Mouse (Mus musculus): ENCODE measurements around the gene Cd164l2. TPM values are rescaled to one million over a fixed set of nuclear protein-coding genes. Genes with fewer than 3 reads are reported as not detected.
A peak's percentile ranks its signal among the peaks of the same experiment; 100 is the strongest.

The Cd164l2 gene
- polyA plus RNA-seq, 1 experiment = 0.22 TPM

- H3K79me2 ChIP-seq (ENCODE audit: control insufficient read depth, insufficient read depth) = no peaks in the 10 kb centered on the region
- H3K4me3 ChIP-seq = peak overlapping the region; percentile 18
- H3ac ChIP-seq (ENCODE audit: control insufficient read depth, insufficient read length) = peak overlapping the region; percentile 24
- TF ChIP-seq MYOD1 (IDR thresholded peaks at IDR 0.05; ENCODE audit: control insufficient read depth in 1 of 3, insufficient read length in 2 of 3, low read depth in 2 of 3) = no peak
- TF ChIP-seq USF1 (IDR thresholded peaks at IDR 0.05; ENCODE audit: low read depth) = no peak
- peak; percentile 14 for TF ChIP-seq E2F4 (IDR thresholded peaks at IDR 0.05; ENCODE audit: insufficient read depth)
- H3K36me3 ChIP-seq (ENCODE audit: control insufficient read depth, insufficient read depth) = no peaks in the 10 kb centered on the region
- peak overlapping the region; percentile 92 for H3K4me2 ChIP-seq (ENCODE audit: low read depth)
- H3K27me3 ChIP-seq (ENCODE audit: control insufficient read depth, insufficient read depth, insufficient read length) = no peaks in the 10 kb centered on the region
Observed at GRCm38 (mm10) chr4:133212562-133213267, 784 bp downstream of the Cd164l2 start.

- no peaks in the 10 kb centered on the region for H3K79me2 ChIP-seq (ENCODE audit: control insufficient read depth, insufficient read depth)
- no peak overlapping the region for H3ac ChIP-seq (ENCODE audit: control insufficient read depth, insufficient read length)
- H3K4me3 ChIP-seq = peak overlapping the region; percentile 18
- TF ChIP-seq POLR2AphosphoS2 (IDR thresholded peaks at IDR 0.05; ENCODE audit: insufficient read length, low read depth) (no peak), MYOD1 (IDR thresholded peaks at IDR 0.05; ENCODE audit: control insufficient read depth in 1 of 3, insufficient read length in 2 of 3, low read depth in 2 of 3) (no peak), CEBPB (IDR thresholded peaks at IDR 0.05; ENCODE audit: insufficient read depth, poor library complexity, severe bottlenecking) (no peak), USF1 (IDR thresholded peaks at IDR 0.05; ENCODE audit: low read depth) (no peak), TCF12 (IDR thresholded peaks at IDR 0.05; ENCODE audit: insufficient read depth, poor library complexity, severe bottlenecking) (no peak), SRF (IDR thresholded peaks at IDR 0.05; ENCODE audit: control insufficient read depth, insufficient read length, low read depth) (no peak), MAX (IDR thresholded peaks at IDR 0.05; ENCODE audit: low read depth) (no peak), MYOG (IDR thresholded peaks at IDR 0.05; ENCODE audit: control insufficient read depth in 1 of 3, insufficient read depth in 1 of 3, insufficient read length in 2 of 3, low read depth in 2 of 3) (no peak), POLR2A (IDR thresholded peaks at IDR 0.05; ENCODE audit: insufficient read length, low read depth) (no peak)
- no peaks in the 10 kb centered on the region for H3K36me3 ChIP-seq (ENCODE audit: control insufficient read depth, insufficient read depth)
- H3K4me2 ChIP-seq (ENCODE audit: low read depth) = peak overlapping the region; percentile 92
- H3K27me3 ChIP-seq (ENCODE audit: control insufficient read depth, insufficient read depth, insufficient read length) = no peaks in the 10 kb centered on the region
Observed at GRCm38 (mm10) chr4:133213268-133213590, 1.3 kb downstream of the Cd164l2 start.

- peak overlapping the region; percentile 92 for H3K4me2 ChIP-seq (ENCODE audit: low read depth)
- TF ChIP-seq TCF12 (IDR thresholded peaks at IDR 0.05; ENCODE audit: insufficient read depth, poor library complexity, severe bottlenecking) (no peak), CEBPB (IDR thresholded peaks at IDR 0.05; ENCODE audit: insufficient read depth, poor library complexity, severe bottlenecking) (no peak), MYOD1 (IDR thresholded peaks at IDR 0.05; ENCODE audit: control insufficient read depth in 1 of 3, insufficient read length in 2 of 3, low read depth in 2 of 3) (no peak), E2F4 (IDR thresholded peaks at IDR 0.05; ENCODE audit: insufficient read depth) (no peak), SRF (IDR thresholded peaks at IDR 0.05; ENCODE audit: control insufficient read depth, insufficient read length, low read depth) (no peak), POLR2AphosphoS2 (IDR thresholded peaks at IDR 0.05; ENCODE audit: insufficient read length, low read depth) (no peak), REST (IDR thresholded peaks at IDR 0.05; ENCODE audit: insufficient read depth, insufficient read length) (no peak), USF1 (IDR thresholded peaks at IDR 0.05; ENCODE audit: low read depth) (no peak), MYOG (IDR thresholded peaks at IDR 0.05; ENCODE audit: control insufficient read depth in 1 of 3, insufficient read depth in 1 of 3, insufficient read length in 2 of 3, low read depth in 2 of 3) (no peak), TCF3 (IDR thresholded peaks at IDR 0.05; ENCODE audit: insufficient read length, low read depth) (no peak), MAX (IDR thresholded peaks at IDR 0.05; ENCODE audit: low read depth) (no peak), POLR2A (IDR thresholded peaks at IDR 0.05; ENCODE audit: insufficient read length, low read depth) (no peak)
- peak overlapping the region; percentile 18 for H3K4me3 ChIP-seq
- H3ac ChIP-seq (ENCODE audit: control insufficient read depth, insufficient read length) = no peak overlapping the region
- H3K36me3 ChIP-seq (ENCODE audit: control insufficient read depth, insufficient read depth) = no peaks in the 10 kb centered on the region
- no peaks in the 10 kb centered on the region for H3K79me2 ChIP-seq (ENCODE audit: control insufficient read depth, insufficient read depth)
- H3K27me3 ChIP-seq (ENCODE audit: control insufficient read depth, insufficient read depth, insufficient read length) = no peaks in the 10 kb centered on the region
Observed at GRCm38 (mm10) chr4:133213661-133214060, 1.7 kb downstream of the Cd164l2 start.

- Histone ChIP-seq H3ac (ENCODE audit: control insufficient read depth, insufficient read length) (no peak overlapping the region), H3K36me3 (ENCODE audit: control insufficient read depth, insufficient read depth) (no peaks in the 10 kb centered on the region), H3K4me3 (no peak overlapping the region), H3K27me3 (ENCODE audit: control insufficient read depth, insufficient read depth, insufficient read length) (peaks cover 31% of the 10 kb centered on the region), H3K4me2 (ENCODE audit: low read depth) (no peak overlapping the region), H3K79me2 (ENCODE audit: control insufficient read depth, insufficient read depth) (no peaks in the 10 kb centered on the region)
- TF ChIP-seq USF1 (IDR thresholded peaks at IDR 0.05; ENCODE audit: low read depth) = peak; percentile 32
- no peak for TF ChIP-seq SRF (IDR thresholded peaks at IDR 0.05; ENCODE audit: control insufficient read depth, insufficient read length, low read depth)
Observed at GRCm38 (mm10) chr4:133217641-133218040, 5.7 kb downstream of the Cd164l2 start.

GRCm38 (mm10) chr4:133218745-133219144 lies 6.8 kb downstream of the Cd164l2 start:
- Histone ChIP-seq H3K27me3 (ENCODE audit: control insufficient read depth, insufficient read depth, insufficient read length) (peaks cover 39% of the 10 kb centered on the region), H3K4me3 (no peak overlapping the region)

More at GRCm38 (mm10) chr4:133218745-133219144, 6.8 kb downstream of the Cd164l2 start:
- Histone ChIP-seq H3ac (ENCODE audit: control insufficient read depth, insufficient read length) (no peak overlapping the region), H3K4me2 (ENCODE audit: low read depth) (no peak overlapping the region), H3K79me2 (ENCODE audit: control insufficient read depth, insufficient read depth) (no peaks in the 10 kb centered on the region), H3K36me3 (ENCODE audit: control insufficient read depth, insufficient read depth) (no peaks in the 10 kb centered on the region)
- TF ChIP-seq MYOG (IDR thresholded peaks at IDR 0.05; ENCODE audit: control insufficient read depth in 1 of 3, insufficient read depth in 1 of 3, insufficient read length in 2 of 3, low read depth in 2 of 3) = no peak
- no peak for TF ChIP-seq SRF (IDR thresholded peaks at IDR 0.05; ENCODE audit: control insufficient read depth, insufficient read length, low read depth)
- no peak for TF ChIP-seq REST (IDR thresholded peaks at IDR 0.05; ENCODE audit: insufficient read depth, insufficient read length)
- TF ChIP-seq MAX (IDR thresholded peaks at IDR 0.05; ENCODE audit: low read depth) = no peak
- TF ChIP-seq POLR2AphosphoS2 (IDR thresholded peaks at IDR 0.05; ENCODE audit: insufficient read length, low read depth) = no peak
- TF ChIP-seq USF1 (IDR thresholded peaks at IDR 0.05; ENCODE audit: low read depth) = no peak

Measured in myocyte (in vitro differentiated cells).